Mouse (Mus musculus) left cerebral cortex, adult 11 months (tissue): Measurements from ENCODE around the gene Sgf29.
"Not testable (repeated sequence)": the region's sequence is repeated elsewhere in the genome, so short reads cannot be mapped to it uniquely, and the experiment has no call there.

ENCODE experiments used
- DNase-seq: peaks from one replicate; pipeline ENCODE4 v3.0.0; 2022; ENCODE audit warnings: low spot score

Sgf29 gene

GRCm38 (mm10) chr7:126642545-126643243 is 6.4 kb upstream of the Sgf29 start:
- no peak for DNase-seq

GRCm38 (mm10) chr7:126643244-126643617 is 5.9 kb upstream of the Sgf29 start:
- not testable (repeated sequence) for DNase-seq

GRCm38 (mm10) chr7:126644345-126644744 is 4.8 kb upstream of the Sgf29 start:
- no peak for DNase-seq

GRCm38 (mm10) chr7:126644914-126645313 is 4.2 kb upstream of the Sgf29 start:
- DNase-seq = no peak

GRCm38 (mm10) chr7:126645708-126646107 is 3.4 kb upstream of the Sgf29 start:
- DNase-seq = no peak

- DNase-seq = no peak
These were observed 623 bp upstream of the Sgf29 start for GRCm38 (mm10) chr7:126648486-126648885.

- no peak for DNase-seq
These were observed 1.7 kb downstream of the Sgf29 start for GRCm38 (mm10) chr7:126650852-126651251.

GRCm38 (mm10) chr7:126653991-126654390 is 4.9 kb downstream of the Sgf29 start:
- no peak for DNase-seq

GRCm38 (mm10) chr7:126655695-126656094 is 6.6 kb downstream of the Sgf29 start:
- no peak for DNase-seq

GRCm38 (mm10) chr7:126657522-126657921 is 8.4 kb downstream of the Sgf29 start:
- DNase-seq = no peak

GRCm38 (mm10) chr7:126659771-126660170 is 10.7 kb downstream of the Sgf29 start:
- no peak for DNase-seq

GRCm38 (mm10) chr7:126663646-126664045 is 14.5 kb downstream of the Sgf29 start:
- DNase-seq = no peak

GRCm38 (mm10) chr7:126665269-126665668 is 16.2 kb downstream of the Sgf29 start:
- no peak for DNase-seq

- DNase-seq = no peak
These were observed 18.5 kb downstream of the Sgf29 start for GRCm38 (mm10) chr7:126667495-126668090.

- DNase-seq = no peak
These were observed 19.3 kb downstream of the Sgf29 start for GRCm38 (mm10) chr7:126668452-126668851.

GRCm38 (mm10) chr7:126670152-126670551 is 21.0 kb downstream of the Sgf29 start:
- DNase-seq = no peak

- no peak for DNase-seq
These were observed 23.0 kb downstream of the Sgf29 start for GRCm38 (mm10) chr7:126672111-126672510.

GRCm38 (mm10) chr7:126675104-126675503 is 26.0 kb downstream of the Sgf29 start:
- no peak for DNase-seq

- DNase-seq = no peak
These were observed 27.1 kb downstream of the Sgf29 start, which contains the start of gene Sult1a1 for GRCm38 (mm10) chr7:126676207-126676606. Gene Sult1a1 (minus strand): TSS chr7:126676432.

GRCm38 (mm10) chr7:126676631-126677220 is 27.6 kb downstream of the Sgf29 start:
- no peak for DNase-seq

- DNase-seq = no peak
These were observed 29.6 kb downstream of the Sgf29 start for GRCm38 (mm10) chr7:126678545-126679341.

- no peak for DNase-seq
These were observed 30.6 kb downstream of the Sgf29 start for GRCm38 (mm10) chr7:126679683-126680082.

GRCm38 (mm10) chr7:126681221-126681620 is 32.1 kb downstream of the Sgf29 start:
- DNase-seq = no peak
